Mouse (Mus musculus) thymus, adult 2 months (tissue): ENCODE results near the gene Bax.

Experiments
- CTCF ChIP-seq: fragments of 200-500 bp; IDR thresholded peaks from 2 replicates; pipeline ENCODE4 v1.5.1; 2012; ENCODE audit warnings: mild to moderate bottlenecking, control low read depth, low read length, moderate library complexity, borderline replicate concordance; ENCODE audit not compliant: control insufficient read depth, poor library complexity, insufficient read depth; ENCODE audit errors: extremely low read depth
- POLR2A ChIP-seq: fragments of 200-500 bp; IDR thresholded peaks from 2 replicates; pipeline ENCODE4 v1.6.1; 2012; ENCODE audit warnings: mild to moderate bottlenecking, low read length, control low read depth, moderate library complexity; ENCODE audit not compliant: control insufficient read depth, poor library complexity, insufficient read depth; ENCODE audit errors: extremely low read depth

GRCm38 (mm10) chr7:45509912-45510787, 43.5 kb upstream of the Bax start, which contains the start of gene Nucb1:
- TF ChIP-seq CTCF (0 out of 2 replicates have a peak, but pooled peaks have one; percentile 39), POLR2A (no peak; the same call in 1 of the 2 replicates)
